Mouse (Mus musculus) kidney, embryonic 15.5 days (tissue): Measurements from ENCODE around the gene Lyzl4. TPM values are rescaled to one million over a fixed set of nuclear protein-coding genes. Genes with fewer than 3 reads are reported as not detected.

Source experiments
- ATAC-seq: fragments of 200-750 bp; cut with Nextera tagmentation; replicated peaks from 2 replicates; pipeline ENCODE4 v1.8.0; 2017; ENCODE audit warnings: moderate TSS enrichment; ENCODE audit not compliant: low FRiP score
- H3K27ac ChIP-seq: fragments of 300-500 bp; sonication (generic); 2 replicates; pipeline ENCODE4 v1.5.1; 2015; ENCODE audit warnings: mild to moderate bottlenecking, inconsistent platforms
- H3K27me3 ChIP-seq: fragments of 300-500 bp; sonication (generic); 2 replicates; pipeline ENCODE4 v1.6.1; 2015; ENCODE audit warnings: inconsistent platforms
- H3K36me3 ChIP-seq: fragments of 300-500 bp; sonication (generic); 2 replicates; pipeline ENCODE4 v1.6.1; 2015; ENCODE audit warnings: inconsistent platforms
- H3K4me1 ChIP-seq: fragments of 300-500 bp; sonication (generic); 2 replicates; pipeline ENCODE4 v1.6.1; 2015; ENCODE audit warnings: inconsistent platforms
- H3K4me2 ChIP-seq: fragments of 300-500 bp; sonication (generic); 2 replicates; pipeline ENCODE4 v1.6.1; 2015; ENCODE audit warnings: moderate library complexity, mild to moderate bottlenecking, inconsistent platforms
- H3K4me3 ChIP-seq: fragments of 300-500 bp; sonication (generic); replicated peaks from 2 replicates; pipeline ENCODE4 v1.5.1; 2015; ENCODE audit warnings: mild to moderate bottlenecking, inconsistent platforms
- H3K9ac ChIP-seq: fragments of 300-500 bp; sonication (generic); 2 replicates; pipeline ENCODE4 v1.6.1; 2015; ENCODE audit warnings: mild to moderate bottlenecking, inconsistent platforms
- H3K9me3 ChIP-seq: fragments of 300-500 bp; sonication (generic); replicated peaks from 2 replicates; pipeline ENCODE4 v1.6.1; 2016; ENCODE audit warnings: inconsistent platforms
- WGBS: fragments of 180-500 bp; shearing (Covaris S2); methylation state at CpG from one replicate; pipeline ENCODE4 v1.1.7; 2015; ENCODE audit warnings: mixed read lengths; 5-methylcytosine and 5-hydroxymethylcytosine counted together
- polyA plus RNA-seq: library from polyadenylated mRNA; unstranded; fragments of >200 nt; fragmentation: Nextera tagmentation; extraction: Ambion mirVana; gene quantifications from 2 replicates; pipeline ENCODE4 v1.2.1, GENCODE M21; 2015

Lyzl4 gene
- polyA plus RNA-seq, 1 experiment from 2014 or later, result not detected

- no peak overlapping the region for H3K4me3 ChIP-seq
- no peak for ATAC-seq
- WGBS, result 67% methylated on average over 3 of the region's 3 CpGs
- 0 out of 2 replicates have a peak, but pooled peaks cover 5% of the 10 kb centered on the region for H3K4me1 ChIP-seq
- no peak overlapping the region for H3K4me2 ChIP-seq
- peaks cover 3% of the 10 kb centered on the region; the same call in 1 of the 2 replicates for H3K27me3 ChIP-seq
- H3K36me3 ChIP-seq, result no peaks in the 10 kb centered on the region
- no peak overlapping the region for H3K9ac ChIP-seq
- H3K27ac ChIP-seq, result no peak overlapping the region
- H3K9me3 ChIP-seq, result no peaks in the 10 kb centered on the region
These were observed 25.4 kb downstream of the Lyzl4 start for GRCm38 (mm10) chr9:121616471-121616870.

GRCm38 (mm10) chr9:121614241-121614757 lies 27.6 kb downstream of the Lyzl4 start:
- Histone ChIP-seq H3K36me3 (no peaks in the 10 kb centered on the region), H3K4me1 (0 out of 2 replicates have a peak, but pooled peaks cover 1% of the 10 kb centered on the region), H3K4me2 (no peak overlapping the region), H3K4me3 (no peak overlapping the region), H3K27ac (no peak overlapping the region), H3K27me3 (0 out of 2 replicates have a peak, but pooled peaks cover 3% of the 10 kb centered on the region), H3K9me3 (no peaks in the 10 kb centered on the region), H3K9ac (no peak overlapping the region)
- ATAC-seq, result no peak

- H3K27me3 ChIP-seq, result 0 out of 2 replicates have a peak, but pooled peaks cover 8% of the 10 kb centered on the region
- H3K27ac ChIP-seq, result no peak overlapping the region
- no peaks in the 10 kb centered on the region for H3K4me1 ChIP-seq
- 61% methylated on average over 5 of the region's 5 CpGs for WGBS
- no peak overlapping the region for H3K4me2 ChIP-seq
- H3K9ac ChIP-seq, result no peak overlapping the region
- H3K4me3 ChIP-seq, result no peak overlapping the region
- ATAC-seq, result no peak
- H3K36me3 ChIP-seq, result no peaks in the 10 kb centered on the region
- H3K9me3 ChIP-seq, result no peaks in the 10 kb centered on the region
These were observed 28.7 kb downstream of the Lyzl4 start for GRCm38 (mm10) chr9:121613192-121613591.

GRCm38 (mm10) chr9:121609381-121609780 lies 32.5 kb downstream of the Lyzl4 start:
- no peak overlapping the region for H3K4me3 ChIP-seq
- H3K9ac ChIP-seq, result no peak overlapping the region
- H3K9me3 ChIP-seq, result no peaks in the 10 kb centered on the region
- ATAC-seq, result no peak
- H3K4me2 ChIP-seq, result no peak overlapping the region
- no peaks in the 10 kb centered on the region for H3K36me3 ChIP-seq
- H3K27ac ChIP-seq, result no peak overlapping the region
- H3K4me1 ChIP-seq, result no peaks in the 10 kb centered on the region
- H3K27me3 ChIP-seq, result 0 out of 2 replicates have a peak, but pooled peaks cover 4% of the 10 kb centered on the region
- WGBS, result 66% methylated on average over 6 of the region's 6 CpGs

GRCm38 (mm10) chr9:121606498-121607096 lies 35.3 kb downstream of the Lyzl4 start:
- 0 out of 2 replicates have a peak, but pooled peaks cover 4% of the 10 kb centered on the region for H3K27me3 ChIP-seq
- no peaks in the 10 kb centered on the region for H3K9me3 ChIP-seq
- H3K4me2 ChIP-seq, result no peak overlapping the region
- H3K9ac ChIP-seq, result no peak overlapping the region
- H3K27ac ChIP-seq, result no peak overlapping the region
- WGBS, result 39% methylated on average over 1 of the region's 1 CpGs
- no peak overlapping the region for H3K4me3 ChIP-seq
- H3K36me3 ChIP-seq, result no peaks in the 10 kb centered on the region
- no peaks in the 10 kb centered on the region for H3K4me1 ChIP-seq
- 0 out of 2 replicates have a peak, but pooled peaks have one; percentile 15 for ATAC-seq

- H3K27ac ChIP-seq, result no peak overlapping the region
- peak; percentile 64; the same call in 1 of the 2 replicates for ATAC-seq
- peaks cover 7% of the 10 kb centered on the region for H3K4me1 ChIP-seq
- no peak overlapping the region for H3K4me3 ChIP-seq
- 57% methylated on average over 12 of the region's 12 CpGs for WGBS
- H3K9ac ChIP-seq, result no peak overlapping the region
- H3K9me3 ChIP-seq, result no peaks in the 10 kb centered on the region
- H3K4me2 ChIP-seq, result no peak overlapping the region
- no peaks in the 10 kb centered on the region for H3K36me3 ChIP-seq
- H3K27me3 ChIP-seq, result 0 out of 2 replicates have a peak, but pooled peaks cover 4% of the 10 kb centered on the region
These were observed 36.2 kb downstream of the Lyzl4 start for GRCm38 (mm10) chr9:121605414-121606278.

GRCm38 (mm10) chr9:121602381-121602780 lies 39.5 kb downstream of the Lyzl4 start:
- no peak overlapping the region for H3K4me2 ChIP-seq
- no peaks in the 10 kb centered on the region for H3K9me3 ChIP-seq
- WGBS, result 76% methylated on average over 2 of the region's 2 CpGs
- H3K27ac ChIP-seq, result no peak overlapping the region
- H3K9ac ChIP-seq, result no peak overlapping the region
- peaks cover 22% of the 10 kb centered on the region for H3K4me1 ChIP-seq
- H3K36me3 ChIP-seq, result no peaks in the 10 kb centered on the region
- H3K27me3 ChIP-seq, result peaks cover 4% of the 10 kb centered on the region; the same call in 1 of the 2 replicates
- H3K4me3 ChIP-seq, result no peak overlapping the region
- no peak for ATAC-seq

- ATAC-seq, result 0 out of 2 replicates have a peak, but pooled peaks have one; percentile 54
- Histone ChIP-seq H3K4me3 (no peak overlapping the region), H3K4me1 (peaks cover 22% of the 10 kb centered on the region), H3K27ac (no peak overlapping the region), H3K9me3 (no peaks in the 10 kb centered on the region), H3K4me2 (0 out of 2 replicates have a peak overlapping the region, but pooled peaks have one; percentile 25), H3K27me3 (peaks cover 4% of the 10 kb centered on the region; the same call in 1 of the 2 replicates), H3K9ac (no peak overlapping the region), H3K36me3 (no peaks in the 10 kb centered on the region)
- WGBS, result 29% methylated on average over 6 of the region's 6 CpGs
These were observed 41.0 kb downstream of the Lyzl4 start for GRCm38 (mm10) chr9:121600861-121601427.

GRCm38 (mm10) chr9:121600201-121600860 lies 41.6 kb downstream of the Lyzl4 start:
- 0 out of 2 replicates have a peak overlapping the region, but pooled peaks have one; percentile 25 for H3K4me2 ChIP-seq
- 39% methylated on average over 13 of the region's 13 CpGs for WGBS
- no peak for ATAC-seq

GRCm38 (mm10) chr9:121599551-121599950 lies 42.3 kb downstream of the Lyzl4 start:
- ATAC-seq, result no peak
- peaks cover 4% of the 10 kb centered on the region; the same call in 1 of the 2 replicates for H3K27me3 ChIP-seq
- no peak overlapping the region for H3K27ac ChIP-seq
- H3K9ac ChIP-seq, result no peak overlapping the region
- H3K9me3 ChIP-seq, result no peaks in the 10 kb centered on the region
- H3K4me2 ChIP-seq, result no peak overlapping the region
- H3K36me3 ChIP-seq, result no peaks in the 10 kb centered on the region
- no peak overlapping the region for H3K4me3 ChIP-seq
- peaks cover 22% of the 10 kb centered on the region for H3K4me1 ChIP-seq
- 72% methylated on average over 6 of the region's 6 CpGs for WGBS

More at GRCm38 (mm10) chr9:121600201-121600860, 41.6 kb downstream of the Lyzl4 start:
- Histone ChIP-seq H3K9me3 (no peaks in the 10 kb centered on the region), H3K27me3 (peaks cover 4% of the 10 kb centered on the region; the same call in 1 of the 2 replicates), H3K27ac (no peak overlapping the region), H3K36me3 (no peaks in the 10 kb centered on the region), H3K9ac (no peak overlapping the region), H3K4me3 (no peak overlapping the region), H3K4me1 (peaks cover 22% of the 10 kb centered on the region)

- Histone ChIP-seq H3K27ac (no peak overlapping the region), H3K9ac (no peak overlapping the region), H3K36me3 (no peaks in the 10 kb centered on the region), H3K4me1 (peaks cover 22% of the 10 kb centered on the region), H3K4me3 (no peak overlapping the region), H3K4me2 (no peak overlapping the region), H3K9me3 (no peaks in the 10 kb centered on the region), H3K27me3 (peaks cover 4% of the 10 kb centered on the region; the same call in 1 of the 2 replicates)
- no peak for ATAC-seq
- 84% methylated on average over 2 of the region's 2 CpGs for WGBS
These were observed 43.8 kb downstream of the Lyzl4 start for GRCm38 (mm10) chr9:121598106-121598505.
